Mouse (Mus musculus) liver, adult 2 months (tissue): ENCODE data around the gene Rps6kb2. TPM values are rescaled to one million over a fixed set of nuclear protein-coding genes. Genes with fewer than 3 reads are reported as not detected.

Source experiments
- DNase-seq: peaks from one replicate; pipeline ENCODE4 v3.0.0-alpha.2; 2011; ENCODE audit warnings: low read depth, low spot score; ENCODE audit errors: extremely low read depth
- H3K27ac ChIP-seq: fragments of 200-500 bp; replicated peaks from 2 replicates; pipeline ENCODE4 v1.5.1; 2012; ENCODE audit warnings: low read depth, mild to moderate bottlenecking, control low read depth, inconsistent platforms, low read length; ENCODE audit not compliant: insufficient read depth
- H3K27me3 ChIP-seq: fragments of 200-500 bp; 2 replicates; pipeline ENCODE4 v1.6.1; 2012; ENCODE audit warnings: mild to moderate bottlenecking, moderate library complexity, low read length, inconsistent platforms; ENCODE audit not compliant: control insufficient read depth, insufficient read depth
- H3K36me3 ChIP-seq: fragments of 200-500 bp; 2 replicates; pipeline ENCODE4 v1.6.1; 2012; ENCODE audit warnings: low read length, inconsistent platforms; ENCODE audit not compliant: control insufficient read depth, insufficient read depth
- H3K4me1 ChIP-seq: fragments of 200-500 bp; 2 replicates; pipeline ENCODE4 v1.6.1; 2011; ENCODE audit warnings: low read length; ENCODE audit not compliant: control insufficient read depth, insufficient read depth
- H3K4me3 ChIP-seq: fragments of 200-500 bp; 2 replicates; pipeline ENCODE4 v1.5.1; 2011; ENCODE audit warnings: low read depth, mild to moderate bottlenecking, control low read depth, low read length, moderate library complexity; ENCODE audit not compliant: insufficient read depth
- H3K79me2 ChIP-seq: fragments of 200-500 bp; 2 replicates; pipeline ENCODE4 v1.6.1; 2012; ENCODE audit warnings: inconsistent platforms, mild to moderate bottlenecking, low read length, moderate library complexity; ENCODE audit not compliant: control insufficient read depth, insufficient read depth
- H3K9ac ChIP-seq: fragments of 200-500 bp; 2 replicates; pipeline ENCODE4 v1.6.1; 2012; ENCODE audit warnings: low read depth, mild to moderate bottlenecking, control low read depth, inconsistent platforms, low read length
- CTCF ChIP-seq: fragments of 200-500 bp; IDR thresholded peaks from 2 replicates; pipeline ENCODE4 v1.5.1; 2011; ENCODE audit warnings: low read depth, low read length, control low read depth
- POLR2A ChIP-seq: fragments of 200-500 bp; IDR thresholded peaks from 2 replicates; pipeline ENCODE4 v1.6.1; 2011; ENCODE audit warnings: low read length, control low read depth; ENCODE audit not compliant: insufficient read depth; ENCODE audit errors: extremely low read depth
- WGBS: fragments of 180-500 bp; shearing (Covaris S2); methylation state at CpG from one replicate; pipeline ENCODE4 v1.1.7; 2018; 5-methylcytosine and 5-hydroxymethylcytosine counted together
- polyA plus RNA-seq: library from polyadenylated mRNA; depleted of rRNA; stranded (reverse); fragments of >200 nt; gene quantifications from 2 replicates; pipeline ENCODE4 v1.2.3, GENCODE M21; 2012
- total RNA-seq: library from RNA; depleted of rRNA; stranded (reverse); fragments of >200 nt; gene quantifications from 2 replicates; pipeline ENCODE4 v1.2.3, GENCODE M21; 2014

Rps6kb2 gene
- total and polyA plus RNA-seq, 2 experiments: 7.2 to 31.6 TPM

DNA sequence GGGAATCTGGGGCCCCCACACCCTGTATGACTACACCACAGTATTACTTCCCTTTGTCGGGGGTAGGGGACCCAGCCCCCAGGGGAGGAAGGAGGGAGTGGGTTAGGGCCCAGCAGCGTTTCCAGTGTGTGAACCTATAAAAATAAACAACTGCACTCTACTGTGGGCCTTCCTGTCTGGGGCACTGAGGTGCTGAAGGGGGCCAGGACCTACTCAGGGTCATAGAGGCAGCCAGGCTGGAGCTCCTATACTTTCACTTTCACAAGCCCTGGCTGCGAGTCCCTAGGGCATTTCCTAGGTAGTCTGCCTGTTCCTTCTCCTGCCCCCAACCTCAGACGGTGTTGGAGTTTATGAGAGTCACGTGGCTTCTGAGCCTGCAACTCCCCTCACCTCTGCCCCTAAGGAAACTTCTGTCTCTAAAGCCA, 49.3 kb downstream of the Rps6kb2 start:
- 40% methylated on average over 5 of the region's 5 CpGs for WGBS
- no peak overlapping the region for H3K4me3 ChIP-seq
- no peak for DNase-seq

DNA sequence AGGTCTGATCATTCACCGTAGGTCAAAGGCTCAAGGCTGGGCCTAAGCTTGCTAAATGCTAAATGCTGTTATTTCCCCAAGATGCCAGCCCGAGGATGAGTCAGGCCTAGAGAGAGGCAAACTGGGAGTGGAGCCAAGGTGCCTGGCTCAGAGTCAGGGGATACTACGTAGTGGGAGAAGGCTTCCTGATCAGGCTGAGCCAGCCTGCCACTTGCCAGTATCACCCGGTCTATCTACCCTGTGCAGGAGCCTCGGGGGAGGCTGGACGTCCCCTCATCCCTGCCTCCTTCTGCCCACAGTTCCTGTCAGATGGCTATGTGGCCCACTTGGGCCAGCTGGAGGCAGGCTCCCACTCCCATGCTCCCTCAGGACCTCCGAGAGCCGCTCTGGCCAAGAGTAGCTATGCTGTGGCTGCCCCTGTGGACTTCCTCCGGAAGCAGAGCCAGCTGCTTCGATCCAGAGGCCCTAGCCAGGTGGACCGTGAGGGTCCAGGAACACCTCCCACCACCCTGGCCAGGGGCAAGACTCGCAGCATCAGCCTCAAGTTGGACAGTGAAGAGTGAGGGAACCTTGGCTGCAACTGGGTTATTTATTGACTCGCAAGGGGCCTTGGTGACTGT, 49.9 kb downstream of the Rps6kb2 start:
- Histone ChIP-seq H3K27ac (peak overlapping the region; percentile 32), H3K79me2 (no peaks in the 10 kb centered on the region), H3K4me3 (no peak overlapping the region), H3K36me3 (peaks cover 2% of the 10 kb centered on the region; the same call in 1 of the 2 replicates), H3K27me3 (no peaks in the 10 kb centered on the region), H3K4me1 (peaks cover 10% of the 10 kb centered on the region), H3K9ac (0 out of 2 replicates have a peak overlapping the region, but pooled peaks have one; percentile 25)
- DNase-seq: peak; percentile 54
- 48% methylated on average over 13 of the region's 13 CpGs for WGBS
- TF ChIP-seq CTCF: no peak
- no peak for TF ChIP-seq POLR2A

More for the DNA sequence above, 49.3 kb downstream of the Rps6kb2 start:
- Histone ChIP-seq H3K27me3 (no peaks in the 10 kb centered on the region), H3K4me1 (peaks cover 10% of the 10 kb centered on the region), H3K79me2 (no peaks in the 10 kb centered on the region), H3K9ac (no peak overlapping the region), H3K27ac (peak overlapping the region; percentile 32), H3K36me3 (peaks cover 2% of the 10 kb centered on the region; the same call in 1 of the 2 replicates)
- TF ChIP-seq CTCF: no peak
- no peak for TF ChIP-seq POLR2A

DNA sequence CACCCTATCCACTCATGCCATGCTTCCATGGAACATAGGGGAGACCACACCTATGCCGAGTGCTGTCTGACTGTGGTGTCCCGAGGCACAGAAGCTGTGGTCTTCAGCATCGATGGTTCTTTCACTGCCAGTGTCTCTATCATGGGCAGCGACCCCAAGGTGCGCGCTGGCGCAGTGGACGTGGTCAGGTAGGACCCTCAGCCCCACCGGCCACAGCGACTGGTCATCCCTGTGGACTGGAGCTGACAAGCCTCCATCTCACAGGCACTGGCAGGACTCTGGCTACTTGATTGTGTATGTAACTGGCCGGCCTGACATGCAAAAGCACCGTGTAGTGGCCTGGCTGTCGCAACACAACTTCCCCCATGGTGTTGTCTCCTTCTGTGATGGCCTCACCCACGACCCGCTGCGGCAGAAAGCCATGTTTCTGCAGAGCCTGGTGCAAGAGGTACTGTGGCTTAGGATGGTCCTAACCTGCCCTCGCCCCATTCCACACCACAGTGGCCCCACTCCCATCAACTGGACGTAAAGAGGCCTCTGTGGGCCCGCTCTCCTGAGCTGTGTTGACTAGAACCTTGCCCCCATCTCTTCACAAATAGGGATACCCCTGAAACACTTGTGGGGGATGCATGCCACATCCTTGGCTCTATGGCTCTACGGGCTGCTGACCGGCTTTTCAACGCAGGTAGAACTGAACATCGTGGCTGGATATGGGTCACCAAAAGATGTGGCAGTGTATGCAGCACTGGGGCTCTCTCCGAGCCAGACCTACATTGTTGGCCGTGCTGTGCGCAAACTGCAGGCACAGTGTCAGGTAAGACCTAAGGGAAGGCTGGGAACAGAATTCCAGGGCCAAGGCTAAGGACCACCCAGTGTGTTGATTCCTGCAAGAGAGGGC, 50.8 kb downstream of the Rps6kb2 start:
- Histone ChIP-seq H3K9ac (no peak overlapping the region), H3K4me1 (peaks cover 10% of the 10 kb centered on the region), H3K4me3 (no peak overlapping the region), H3K27me3 (no peaks in the 10 kb centered on the region), H3K79me2 (no peaks in the 10 kb centered on the region), H3K27ac (no peak overlapping the region), H3K36me3 (peaks cover 2% of the 10 kb centered on the region; the same call in 1 of the 2 replicates)
- WGBS: 95% methylated on average over 26 of the region's 26 CpGs
- TF ChIP-seq CTCF: no peak
- no peak for TF ChIP-seq POLR2A
- DNase-seq: no peak

DNA sequence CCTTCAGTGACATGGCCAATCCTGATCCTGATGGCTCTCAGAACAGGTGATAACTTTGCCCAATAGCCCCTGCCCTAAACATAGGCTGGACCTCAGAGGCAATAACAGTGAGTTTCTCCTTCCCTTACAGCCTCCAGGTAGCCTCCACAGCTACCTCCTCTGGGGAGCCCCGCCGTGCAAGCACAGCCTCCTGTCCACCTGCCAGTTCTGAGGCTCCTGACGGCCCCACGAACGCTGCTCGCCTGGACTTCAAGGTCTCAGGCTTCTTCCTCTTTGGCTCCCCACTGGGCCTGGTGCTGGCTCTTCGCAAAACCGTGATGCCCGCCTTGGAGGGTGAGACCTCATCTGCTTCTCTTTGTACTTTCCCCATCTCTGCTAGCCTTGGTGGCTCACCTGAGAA, 54.6 kb downstream of the Rps6kb2 start:
- DNase-seq: no peak
- peaks cover 6% of the 10 kb centered on the region; the same call in 1 of the 2 replicates for H3K4me1 ChIP-seq
- no peak overlapping the region for H3K27ac ChIP-seq
- H3K9ac ChIP-seq: no peak overlapping the region
- H3K27me3 ChIP-seq: no peaks in the 10 kb centered on the region
- 87% methylated on average over 9 of the region's 9 CpGs for WGBS
- H3K4me3 ChIP-seq: no peak overlapping the region
- no peaks in the 10 kb centered on the region for H3K36me3 ChIP-seq
- H3K79me2 ChIP-seq: no peaks in the 10 kb centered on the region
- no peak for TF ChIP-seq CTCF

DNA sequence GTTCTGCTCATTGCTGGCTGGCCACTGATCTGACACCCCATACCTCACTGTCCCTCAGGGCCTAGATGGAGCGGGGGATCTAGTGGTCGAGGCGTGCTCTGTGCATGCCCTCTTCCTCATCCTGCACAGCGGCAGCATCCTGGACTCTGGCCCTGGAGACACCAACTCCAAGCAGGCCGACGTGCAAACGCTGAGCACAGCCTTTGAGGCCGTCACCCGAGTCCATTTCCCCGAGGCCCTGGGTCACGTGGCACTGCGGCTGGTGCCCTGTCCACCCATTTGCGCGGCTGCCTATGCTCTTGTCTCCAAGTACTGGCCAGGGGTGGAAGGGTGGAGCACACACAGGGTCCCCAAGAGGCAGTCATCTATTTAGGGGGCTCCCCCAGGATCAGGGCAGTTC, 56.5 kb downstream of the Rps6kb2 start:
- H3K36me3 ChIP-seq: no peaks in the 10 kb centered on the region
- no peaks in the 10 kb centered on the region for H3K4me1 ChIP-seq
- no peak overlapping the region for H3K27ac ChIP-seq
- no peak for DNase-seq
- 90% methylated on average over 14 of the region's 14 CpGs for WGBS
- no peak overlapping the region for H3K4me3 ChIP-seq
- no peak overlapping the region for H3K9ac ChIP-seq
- H3K27me3 ChIP-seq: no peaks in the 10 kb centered on the region
- TF ChIP-seq CTCF (no peak), POLR2A (no peak)
- H3K79me2 ChIP-seq: no peaks in the 10 kb centered on the region
